ENCODE assay signal across 7 mouse cellular contexts in genomic region chr17:82857199-82858147, GRCm38 (mm10).
DNase-seq lines count a peak whose midpoint lies in the region; ATAC-seq lines count a peak whose summit lies in the region.

No protein-coding gene starts in this region.

- H3K27me3 ChIP-seq in midbrain, embryonic 12.5 days = peaks cover 8% of the 10 kb centered on the region; the same call in 1 of the 2 replicates

- no peaks in the 10 kb centered on the region for H3K36me3 ChIP-seq in midbrain, embryonic 12.5 days

- peak; percentile 86 for DNase-seq in adrenal gland, postnatal 10 days
- DNase-seq in embryo, embryonic 9.5 days (ENCODE audit: extremely low spot score) = peak; percentile 82
- peak; percentile 94 for DNase-seq in heart, adult 11 months
- DNase-seq in kidney, adult 11 months = peak; percentile 58
- peak; percentile 77 to 82 for DNase-seq in left cerebral cortex, postnatal 36 days (ENCODE audit: low spot score in 2 of 2)
- peak; percentile 8 to 21 for DNase-seq in spleen, postnatal 14 days (ENCODE audit: low spot score in 2 of 2)

- intact Hi-C loops in left cerebral cortex, postnatal 36 days (cut with DNase I) = loop anchor here (2.0 to 10.0 kb wide), 2 partner anchors 1193 to 1665 kb away; no protein-coding TSS in a partner anchor

- no peak overlapping the region for H3K27ac ChIP-seq in midbrain, embryonic 12.5 days (replicated peaks)

- no peak overlapping the region for H3K9ac ChIP-seq in midbrain, embryonic 12.5 days (replicated peaks)

- 11% methylated on average over 16 of the region's 16 CpGs for WGBS in midbrain, embryonic 12.5 days

- no peak overlapping the region for H3K4me3 ChIP-seq in midbrain, embryonic 12.5 days

- H3K4me1 ChIP-seq in midbrain, embryonic 12.5 days = 0 out of 2 replicates have a peak, but pooled peaks cover 2% of the 10 kb centered on the region

- peak; percentile 95 for ATAC-seq in midbrain, embryonic 12.5 days (ENCODE audit: low FRiP score, low read depth)

- peak overlapping the region; percentile 39 for H3K4me2 ChIP-seq in midbrain, embryonic 12.5 days (replicated peaks)

- H3K9me3 ChIP-seq in midbrain, embryonic 12.5 days = no peaks in the 10 kb centered on the region

Comparison
In these comparisons a context has a peak if more than half of its experiments do, and no peak if none do; other contexts are left out.
1. DNase-seq: peak in every context shown above with its lines; median percentile 94 in heart, adult 11 months; 86 in adrenal gland, postnatal 10 days; 82 in embryo, embryonic 9.5 days; 80 in left cerebral cortex, postnatal 36 days; 58 in kidney, adult 11 months; 14 in spleen, postnatal 14 days.